Mouse (Mus musculus) intestine, postnatal 0 days (tissue): ENCODE results near the gene Igf2bp2. TPM values are rescaled to one million over a fixed set of nuclear protein-coding genes. Genes with fewer than 3 reads are reported as not detected.

Experiments used
- ATAC-seq: fragments of 200-750 bp; cut with Nextera tagmentation; 2 replicates; pipeline ENCODE4 v1.8.0; 2017; ENCODE audit warnings: mild to moderate bottlenecking, moderate TSS enrichment, moderate library complexity
- H3K27ac ChIP-seq: fragments of 300-500 bp; sonication (generic); 2 replicates; pipeline ENCODE4 v1.5.1; 2014; ENCODE audit warnings: mild to moderate bottlenecking, low read depth, low read length, moderate library complexity
- H3K27me3 ChIP-seq: fragments of 300-500 bp; sonication (generic); replicated peaks from 2 replicates; pipeline ENCODE4 v1.6.1; 2014; ENCODE audit warnings: low read length, mixed read lengths; ENCODE audit not compliant: control insufficient read depth, insufficient read depth
- H3K36me3 ChIP-seq: fragments of 300-500 bp; sonication (generic); 2 replicates; pipeline ENCODE4 v1.6.1; 2014; ENCODE audit warnings: mild to moderate bottlenecking, moderate library complexity; ENCODE audit not compliant: control insufficient read depth, insufficient read depth
- H3K4me1 ChIP-seq: fragments of 300-500 bp; sonication (generic); replicated peaks from 2 replicates; pipeline ENCODE4 v1.6.1; 2014; ENCODE audit warnings: antibody characterized with exemption, low read length, mixed read lengths; ENCODE audit not compliant: control insufficient read depth, insufficient read depth
- H3K4me2 ChIP-seq: fragments of 300-500 bp; sonication (generic); replicated peaks from 2 replicates; pipeline ENCODE4 v1.6.1; 2014; ENCODE audit warnings: low read depth, mild to moderate bottlenecking, moderate library complexity
- H3K4me3 ChIP-seq: fragments of 300-500 bp; sonication (generic); 2 replicates; pipeline ENCODE4 v1.5.1; 2014; ENCODE audit warnings: low read depth, low read length
- H3K9ac ChIP-seq: fragments of 300-500 bp; sonication (generic); 2 replicates; pipeline ENCODE4 v1.6.1; 2014; ENCODE audit warnings: mild to moderate bottlenecking, low read depth, low read length
- H3K9me3 ChIP-seq: fragments of 300-500 bp; sonication (generic); 2 replicates; pipeline ENCODE4 v1.6.1; 2016; ENCODE audit warnings: mixed run types; ENCODE audit not compliant: control insufficient read depth
- CTCF ChIP-seq: sonication (generic); IDR thresholded peaks from 2 replicates; pipeline ENCODE4 v1.5.1; 2016; ENCODE audit warnings: low read depth, mild to moderate bottlenecking, control low read depth, antibody characterized with exemption, moderate library complexity
- WGBS: fragments of 180-500 bp; shearing (Covaris S2); extraction: QIAGEN DNeasy Blood & Tissue Kit; methylation state at CpG from one replicate; pipeline ENCODE4 v1.1.7; 2014; 5-methylcytosine and 5-hydroxymethylcytosine counted together
- polyA plus RNA-seq: library from polyadenylated mRNA; unstranded; fragments of >200 nt; fragmentation: Nextera tagmentation; extraction: Ambion mirVana; gene quantifications from 2 replicates; pipeline ENCODE4 v1.2.1, GENCODE M21; 2015

Igf2bp2 gene
- polyA plus RNA-seq, 1 experiment from 2014 or later, result 38.7 TPM

DNA sequence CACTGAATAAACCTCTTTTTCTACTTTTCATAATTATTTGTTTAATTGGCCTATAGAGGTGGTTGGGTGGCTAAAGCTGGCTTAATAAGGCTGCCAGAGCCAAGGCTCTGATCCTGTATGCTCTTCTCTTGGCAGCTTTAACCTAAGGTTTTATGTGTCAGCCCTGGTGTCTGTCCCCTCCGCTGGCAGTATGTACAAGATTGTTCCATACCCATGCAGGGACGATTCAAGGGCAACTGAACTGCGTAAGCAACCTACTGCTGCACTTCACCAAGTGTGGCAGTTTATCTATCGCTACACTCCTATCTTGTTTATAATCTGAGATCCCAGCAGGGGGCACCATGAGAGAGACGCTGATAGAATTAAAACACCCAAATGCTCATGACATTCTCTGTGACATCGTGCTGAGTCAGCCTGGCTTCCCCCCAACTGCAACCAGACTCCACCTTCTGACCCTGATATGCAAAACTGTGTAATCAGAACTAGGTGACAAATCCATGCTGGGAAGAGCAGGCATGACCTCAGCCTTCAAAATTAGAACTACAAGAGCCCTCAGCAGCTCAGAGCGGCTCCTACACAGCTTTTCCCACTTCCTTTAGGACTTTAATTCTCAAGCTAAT is 55.1 kb downstream of the Igf2bp2 start:
- H3K27me3 ChIP-seq, result no peaks in the 10 kb centered on the region
- H3K4me3 ChIP-seq, result no peak overlapping the region
- ATAC-seq, result no peak
- TF ChIP-seq CTCF, result peak; percentile 50
- no peaks in the 10 kb centered on the region for H3K36me3 ChIP-seq
- no peak overlapping the region for H3K9ac ChIP-seq
- H3K9me3 ChIP-seq, result no peaks in the 10 kb centered on the region
- 48% methylated on average over 7 of the region's 7 CpGs for WGBS
- no peak overlapping the region for H3K4me2 ChIP-seq
- no peaks in the 10 kb centered on the region; the same call in 1 of the 2 replicates for H3K4me1 ChIP-seq
- H3K27ac ChIP-seq, result no peak overlapping the region

DNA sequence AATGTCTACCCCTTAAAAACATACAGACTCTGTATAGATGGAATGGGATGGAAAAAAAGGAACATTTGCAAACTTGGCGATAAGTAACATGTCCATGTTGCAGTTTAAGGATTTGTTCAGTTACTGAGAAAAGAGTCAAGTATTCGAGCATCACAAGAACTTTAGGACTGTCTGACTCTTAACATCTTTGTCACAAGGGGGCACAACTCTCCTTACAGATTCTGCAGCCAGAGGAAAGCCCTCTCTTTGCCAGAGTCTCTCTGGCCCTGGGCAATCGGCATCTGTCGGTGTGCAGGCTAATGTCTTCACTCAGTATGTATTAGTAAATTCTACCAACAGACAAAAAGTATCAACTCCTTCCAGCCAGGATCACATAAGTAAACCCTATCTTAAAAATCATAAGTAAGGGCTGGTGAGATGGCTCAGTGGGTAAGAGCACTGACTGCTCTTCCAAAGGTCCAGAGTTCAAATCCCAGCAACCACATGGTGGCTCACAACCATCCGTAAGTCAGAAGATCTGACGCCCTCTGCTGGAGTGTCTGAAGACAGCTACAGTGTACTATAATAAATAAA is 57.0 kb downstream of the Igf2bp2 start:
- H3K4me3 ChIP-seq, result no peak overlapping the region
- TF ChIP-seq CTCF, result peak; percentile 27
- 0 out of 2 replicates have a peak, but pooled peaks cover 4% of the 10 kb centered on the region for H3K36me3 ChIP-seq
- H3K9me3 ChIP-seq, result no peaks in the 10 kb centered on the region
- no peaks in the 10 kb centered on the region; the same call in 1 of the 2 replicates for H3K4me1 ChIP-seq
- no peaks in the 10 kb centered on the region for H3K27me3 ChIP-seq
- H3K9ac ChIP-seq, result no peak overlapping the region
- ATAC-seq, result no peak
- WGBS, result 77% methylated on average over 6 of the region's 6 CpGs
- no peak overlapping the region for H3K27ac ChIP-seq
- H3K4me2 ChIP-seq, result no peak overlapping the region

DNA sequence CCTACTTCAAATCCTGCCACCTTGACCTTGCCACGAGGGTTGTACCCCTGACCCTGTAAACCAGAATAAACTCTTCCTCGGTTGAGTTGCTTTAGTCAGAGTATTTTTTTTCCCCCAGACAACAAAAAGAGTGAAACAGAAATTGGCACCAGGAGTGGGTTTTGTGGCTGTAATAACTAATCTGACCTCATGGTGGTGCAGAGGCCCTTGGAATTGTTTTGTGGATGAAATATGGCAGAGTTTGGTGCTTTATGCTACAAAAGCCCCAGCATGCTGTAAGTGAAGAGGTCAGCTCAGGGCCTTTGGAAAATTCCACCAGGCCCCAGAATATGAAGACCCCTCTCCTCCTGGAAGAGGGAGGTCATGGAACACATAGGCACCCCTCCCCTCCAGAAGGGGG is 63.0 kb downstream of the Igf2bp2 start:
- no peak for ATAC-seq
- Histone ChIP-seq H3K27me3 (no peaks in the 10 kb centered on the region), H3K27ac (no peak overlapping the region), H3K9me3 (no peaks in the 10 kb centered on the region), H3K4me3 (no peak overlapping the region), H3K4me1 (0 out of 2 replicates have a peak, but pooled peaks cover 3% of the 10 kb centered on the region), H3K9ac (no peak overlapping the region), H3K4me2 (no peak overlapping the region), H3K36me3 (0 out of 2 replicates have a peak, but pooled peaks cover 4% of the 10 kb centered on the region)
- WGBS, result 85% methylated on average over 2 of the region's 2 CpGs
- peak; percentile 54 for TF ChIP-seq CTCF

DNA sequence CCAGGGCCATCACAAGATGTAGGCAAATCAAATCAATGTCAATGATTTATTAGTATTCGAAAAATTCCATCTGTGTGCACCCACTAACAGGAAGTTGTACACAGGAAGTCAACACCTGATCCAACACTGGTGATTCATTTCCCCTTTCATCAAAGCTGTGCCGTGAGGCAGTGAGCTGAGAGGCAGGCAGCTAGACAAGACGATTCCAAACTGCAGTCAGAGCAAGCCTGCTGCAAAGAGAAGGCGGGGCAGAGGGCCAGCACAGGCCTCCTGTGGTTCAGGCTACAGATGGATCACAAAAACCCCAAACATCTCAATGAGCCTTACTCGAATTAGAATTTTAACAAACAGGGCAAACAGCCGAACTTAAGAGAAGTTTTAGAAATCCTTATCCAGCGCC is 65.4 kb downstream of the Igf2bp2 start:
- ATAC-seq, result no peak
- H3K27ac ChIP-seq, result no peak overlapping the region
- H3K4me2 ChIP-seq, result no peak overlapping the region
- no peak overlapping the region for H3K9ac ChIP-seq
- TF ChIP-seq CTCF, result no peak
- H3K36me3 ChIP-seq, result 0 out of 2 replicates have a peak, but pooled peaks cover 4% of the 10 kb centered on the region
- H3K4me1 ChIP-seq, result 0 out of 2 replicates have a peak, but pooled peaks cover 3% of the 10 kb centered on the region
- H3K9me3 ChIP-seq, result no peaks in the 10 kb centered on the region
- no peak overlapping the region for H3K4me3 ChIP-seq
- WGBS, result 60% methylated on average over 7 of the region's 7 CpGs
- H3K27me3 ChIP-seq, result no peaks in the 10 kb centered on the region

DNA sequence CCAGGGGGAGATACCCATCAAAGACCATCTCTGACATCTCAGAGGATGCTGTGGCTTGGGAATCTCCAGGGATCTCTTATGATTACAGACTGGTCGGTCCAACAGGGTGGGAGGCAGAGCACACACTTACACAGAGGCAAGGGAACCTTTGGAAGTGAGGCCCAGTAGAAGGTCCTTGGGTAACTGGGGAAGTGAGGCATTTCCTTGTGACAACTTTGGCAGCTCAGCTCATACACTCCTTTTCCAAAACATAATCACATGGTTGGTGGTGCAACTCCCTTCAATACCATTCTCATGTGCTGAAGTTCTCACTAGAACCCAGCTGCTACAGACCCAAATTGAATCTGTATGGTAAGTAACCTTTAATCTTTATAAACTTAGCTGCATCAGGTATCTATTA is 67.3 kb downstream of the Igf2bp2 start:
- 83% methylated on average over 1 of the region's 1 CpGs for WGBS

DNA sequence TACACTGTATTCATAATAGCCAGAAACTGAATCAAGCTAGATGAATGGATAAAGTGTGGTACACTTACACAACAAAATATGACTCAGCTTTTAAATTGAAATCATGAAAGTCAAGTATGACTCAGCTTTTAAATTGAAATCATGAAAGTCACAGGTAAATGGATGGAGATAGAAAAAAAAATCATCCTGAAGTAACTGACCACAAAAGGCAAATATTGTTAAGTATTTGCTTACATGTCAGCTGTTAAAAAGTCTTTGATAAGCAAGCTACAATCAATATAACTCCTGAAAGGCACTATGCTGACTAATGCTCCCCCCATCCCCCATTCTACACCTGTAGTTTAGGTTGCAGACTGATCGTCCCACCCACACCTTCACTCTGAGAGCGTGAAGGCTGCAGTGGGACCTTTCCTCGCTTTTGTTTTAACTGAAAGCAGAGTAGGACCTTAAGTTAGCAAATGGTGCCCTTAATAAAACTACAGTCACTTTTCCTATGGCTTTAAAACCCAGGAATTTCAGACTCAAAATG is 71.8 kb downstream of the Igf2bp2 start:
- Histone ChIP-seq H3K9me3 (no peaks in the 10 kb centered on the region), H3K4me1 (no peaks in the 10 kb centered on the region), H3K36me3 (peaks cover 14% of the 10 kb centered on the region), H3K9ac (no peak overlapping the region), H3K27me3 (no peaks in the 10 kb centered on the region), H3K4me3 (no peak overlapping the region), H3K27ac (no peak overlapping the region), H3K4me2 (no peak overlapping the region)
- WGBS, result 70% methylated on average over 3 of the region's 3 CpGs
- no peak for ATAC-seq
- no peak for TF ChIP-seq CTCF

More for the DNA sequence above, 67.3 kb downstream of the Igf2bp2 start:
- Histone ChIP-seq H3K9ac (no peak overlapping the region), H3K4me3 (no peak overlapping the region), H3K9me3 (no peaks in the 10 kb centered on the region), H3K36me3 (no peaks in the 10 kb centered on the region), H3K4me2 (no peak overlapping the region), H3K27ac (no peak overlapping the region), H3K4me1 (0 out of 2 replicates have a peak, but pooled peaks cover 3% of the 10 kb centered on the region), H3K27me3 (no peaks in the 10 kb centered on the region)
- ATAC-seq, result no peak
- TF ChIP-seq CTCF, result no peak
